Mouse (Mus musculus): Measurements from ENCODE around the gene Crcp.

- TF ChIP-seq CTCF (IDR thresholded peaks at IDR 0.05; ENCODE audit: low read depth, low read length): no peak
- no peak for TF ChIP-seq GATA1 (IDR thresholded peaks at IDR 0.05; ENCODE audit: borderline replicate concordance, low read length)
- TF ChIP-seq POLR2AphosphoS5 (IDR thresholded peaks at IDR 0.05; ENCODE audit: insufficient replicate concordance, low read depth, low read length): no peak; the same call in 1 of the 2 replicates
- no peak for TF ChIP-seq GATA2 (IDR thresholded peaks at IDR 0.05; ENCODE audit: borderline replicate concordance, low read depth, low read length)
Observed at GRCm38 (mm10) chr5:129991898-129992297, 37.2 kb upstream of the Crcp start.

Data from G1E (cell line).